In the genomic region with DNA sequence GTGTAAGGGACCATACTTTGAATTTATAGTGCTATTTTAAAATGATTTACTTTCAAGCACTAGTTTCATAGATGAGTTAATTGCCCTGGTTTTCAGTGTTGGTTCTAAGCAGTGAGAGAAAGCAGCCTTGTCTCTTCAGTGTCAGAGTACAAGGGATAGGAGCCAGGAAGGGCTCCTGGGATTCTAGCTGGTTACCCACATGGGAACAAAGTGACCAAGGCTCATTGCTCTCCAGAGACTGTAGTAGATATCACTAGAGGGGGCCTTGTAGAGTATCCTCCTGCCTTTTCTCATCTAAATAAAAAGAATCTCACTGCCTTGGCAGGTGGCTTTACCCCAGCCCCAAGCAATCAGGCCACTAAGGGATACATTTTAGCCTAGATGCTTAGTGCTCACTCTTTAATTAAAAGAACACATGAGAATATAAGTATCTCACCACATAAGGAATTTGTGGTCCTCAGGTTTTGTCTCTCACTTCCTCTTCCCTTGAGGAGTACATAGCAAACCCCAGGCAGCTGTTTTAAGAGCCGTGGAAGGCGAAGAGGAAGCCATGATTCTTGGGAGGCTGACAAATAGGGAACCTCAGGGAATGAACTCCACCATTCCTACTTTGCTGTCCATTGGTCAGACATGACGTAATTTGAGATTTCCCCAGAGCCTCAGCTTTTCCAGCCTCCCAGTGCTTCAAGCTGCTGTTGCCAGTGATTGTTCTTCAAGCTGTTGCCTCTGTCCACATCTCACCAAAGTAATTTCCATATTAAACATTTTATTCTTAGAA, we compare ENCODE assay signal across 16 mouse cellular contexts.
DNase-seq lines count a peak whose midpoint lies in the region; ATAC-seq and TF ChIP-seq lines count a peak whose summit lies in the region.
"Had no signal": no experiment of that assay in that cellular context is flagged by ENCODE, and none has a peak within 500 bp of the region (broad histone marks: within the 10 kb centered on the region; RNA-seq: fewer than 3 reads in every experiment).

No protein-coding gene starts in this region.

- no peak overlapping the region for H3K4me2 ChIP-seq in kidney, postnatal 0 days (ENCODE audit: low read length)
- H3K4me2 ChIP-seq in kidney, embryonic 15.5 days = no peak overlapping the region
- no peak overlapping the region for H3K4me2 ChIP-seq in hindbrain, embryonic 12.5 days (replicated peaks)
- H3K4me2 ChIP-seq: hindbrain, embryonic 15.5 days; neural tube, embryonic 15.5 days had no signal

- H3K4me1 ChIP-seq in kidney, postnatal 0 days (replicated peaks; ENCODE audit: insufficient read depth, low read length) = no peaks in the 10 kb centered on the region
- no peaks in the 10 kb centered on the region for H3K4me1 ChIP-seq in kidney, embryonic 15.5 days
- no peaks in the 10 kb centered on the region for H3K4me1 ChIP-seq in hindbrain, embryonic 12.5 days
- H3K4me1 ChIP-seq: hindbrain, embryonic 15.5 days; neural tube, embryonic 15.5 days had no signal

- H3K27ac ChIP-seq in kidney, postnatal 0 days = no peak overlapping the region
- no peak overlapping the region for H3K27ac ChIP-seq in kidney, embryonic 15.5 days
- 0 out of 2 replicates have a peak overlapping the region, but pooled peaks have one; percentile 35 for H3K27ac ChIP-seq in gastrocnemius, adult 2 months
- no peak overlapping the region for H3K27ac ChIP-seq in hindbrain, embryonic 12.5 days
- H3K27ac ChIP-seq: hindbrain, embryonic 15.5 days; macrophage; neural tube, embryonic 15.5 days had no signal

- WGBS in kidney, postnatal 0 days = 41% methylated on average over 3 of the region's 3 CpGs
- 32% methylated on average over 3 of the region's 3 CpGs for WGBS in kidney, embryonic 15.5 days
- 62% methylated on average over 3 of the region's 3 CpGs for WGBS in hindbrain, embryonic 12.5 days

- H3K9ac ChIP-seq in kidney, postnatal 0 days (ENCODE audit: low read depth, low read length) = no peak overlapping the region
- H3K9ac ChIP-seq in kidney, embryonic 15.5 days = no peak overlapping the region
- no peak overlapping the region for H3K9ac ChIP-seq in hindbrain, embryonic 12.5 days
- H3K9ac ChIP-seq: hindbrain, embryonic 15.5 days; neural tube, embryonic 15.5 days had no signal

- H3K4me3 ChIP-seq in kidney, postnatal 0 days (replicated peaks; ENCODE audit: low read depth, low read length) = no peak overlapping the region
- no peak overlapping the region for H3K4me3 ChIP-seq in kidney, embryonic 15.5 days (replicated peaks)
- no peak overlapping the region for H3K4me3 ChIP-seq in gastrocnemius, adult 2 months
- H3K4me3 ChIP-seq in hindbrain, embryonic 12.5 days = no peak overlapping the region
- H3K4me3 ChIP-seq: hindbrain, embryonic 15.5 days; neural tube, embryonic 15.5 days had no signal

- H3K9me3 ChIP-seq in kidney, postnatal 0 days (replicated peaks; ENCODE audit: low read length) = no peaks in the 10 kb centered on the region
- no peaks in the 10 kb centered on the region for H3K9me3 ChIP-seq in kidney, embryonic 15.5 days (replicated peaks)
- H3K9me3 ChIP-seq in hindbrain, embryonic 12.5 days (replicated peaks) = no peaks in the 10 kb centered on the region
- H3K9me3 ChIP-seq: hindbrain, embryonic 15.5 days; neural tube, embryonic 15.5 days had no signal

- no peaks in the 10 kb centered on the region for H3K36me3 ChIP-seq in kidney, postnatal 0 days (ENCODE audit: insufficient read depth, low read length)
- no peaks in the 10 kb centered on the region for H3K36me3 ChIP-seq in kidney, embryonic 15.5 days
- no peaks in the 10 kb centered on the region for H3K36me3 ChIP-seq in hindbrain, embryonic 12.5 days
- H3K36me3 ChIP-seq: hindbrain, embryonic 15.5 days; neural tube, embryonic 15.5 days had no signal

- intact Hi-C loops in gastrocnemius, adult 2 months (cut with DNase I) = no loop called here
- intact Hi-C loops in heart, postnatal 36 days (cut with DNase I) = no loop called here

- no peaks in the 10 kb centered on the region for H3K27me3 ChIP-seq in kidney, postnatal 0 days (ENCODE audit: insufficient read depth, low read length)
- H3K27me3 ChIP-seq in kidney, embryonic 15.5 days = no peaks in the 10 kb centered on the region
- no peaks in the 10 kb centered on the region for H3K27me3 ChIP-seq in hindbrain, embryonic 12.5 days
- H3K27me3 ChIP-seq: hindbrain, embryonic 15.5 days; neural tube, embryonic 15.5 days; Patski had no signal

- peak; percentile 32 for DNase-seq in kidney, postnatal 0 days (ENCODE audit: low spot score)
- DNase-seq in embryo, embryonic 11 days = peak; percentile 43
- peak; percentile 20 for DNase-seq in gastrocnemius, adult 2 months
- DNase-seq in heart, postnatal 36 days = peak; percentile 21 to 35
- no peak for DNase-seq in right cerebral cortex, postnatal 4 days
- no peak for DNase-seq in layer of hippocampus, postnatal 25 days (ENCODE audit: extremely low spot score in 1 of 2, low spot score in 1 of 2)
- DNase-seq: adrenal gland, adult 8-10 months; cerebellum, postnatal 36 days; layer of hippocampus, postnatal 36 days; thymus, adult 2 months had no signal

- no peak for ATAC-seq in kidney, postnatal 0 days (replicated peaks; ENCODE audit: low FRiP score, low read depth)
- ATAC-seq in kidney, embryonic 15.5 days (replicated peaks; ENCODE audit: low FRiP score) = no peak
- ATAC-seq in hindbrain, embryonic 12.5 days (ENCODE audit: low FRiP score) = no peak
- ATAC-seq: Patski had no signal

- no peak for TF ChIP-seq CTCF in kidney, postnatal 0 days (IDR thresholded peaks at IDR 0.05; ENCODE audit: low read depth)
- no peak for TF ChIP-seq CTCF in gastrocnemius, adult 2 months (IDR thresholded peaks at IDR 0.05)

Comparison
In these comparisons a context has a peak if more than half of its experiments do, and no peak if none do; other contexts are left out.
1. DNase-seq: peak in kidney, postnatal 0 days (single experiment), embryo, embryonic 11 days (single experiment), gastrocnemius, adult 2 months (single experiment) and heart, postnatal 36 days (2 of 2); none in right cerebral cortex, postnatal 4 days (single experiment) and layer of hippocampus, postnatal 25 days (0 of 2).